Mouse (Mus musculus): Measurements from ENCODE around the gene Ceacam16.

Ceacam16 gene

GRCm38 (mm10) chr7:19816224-19816771, 44.8 kb downstream of the Ceacam16 start:
- DNase-seq (ENCODE audit: low read depth), result peak; percentile 56

DNA sequence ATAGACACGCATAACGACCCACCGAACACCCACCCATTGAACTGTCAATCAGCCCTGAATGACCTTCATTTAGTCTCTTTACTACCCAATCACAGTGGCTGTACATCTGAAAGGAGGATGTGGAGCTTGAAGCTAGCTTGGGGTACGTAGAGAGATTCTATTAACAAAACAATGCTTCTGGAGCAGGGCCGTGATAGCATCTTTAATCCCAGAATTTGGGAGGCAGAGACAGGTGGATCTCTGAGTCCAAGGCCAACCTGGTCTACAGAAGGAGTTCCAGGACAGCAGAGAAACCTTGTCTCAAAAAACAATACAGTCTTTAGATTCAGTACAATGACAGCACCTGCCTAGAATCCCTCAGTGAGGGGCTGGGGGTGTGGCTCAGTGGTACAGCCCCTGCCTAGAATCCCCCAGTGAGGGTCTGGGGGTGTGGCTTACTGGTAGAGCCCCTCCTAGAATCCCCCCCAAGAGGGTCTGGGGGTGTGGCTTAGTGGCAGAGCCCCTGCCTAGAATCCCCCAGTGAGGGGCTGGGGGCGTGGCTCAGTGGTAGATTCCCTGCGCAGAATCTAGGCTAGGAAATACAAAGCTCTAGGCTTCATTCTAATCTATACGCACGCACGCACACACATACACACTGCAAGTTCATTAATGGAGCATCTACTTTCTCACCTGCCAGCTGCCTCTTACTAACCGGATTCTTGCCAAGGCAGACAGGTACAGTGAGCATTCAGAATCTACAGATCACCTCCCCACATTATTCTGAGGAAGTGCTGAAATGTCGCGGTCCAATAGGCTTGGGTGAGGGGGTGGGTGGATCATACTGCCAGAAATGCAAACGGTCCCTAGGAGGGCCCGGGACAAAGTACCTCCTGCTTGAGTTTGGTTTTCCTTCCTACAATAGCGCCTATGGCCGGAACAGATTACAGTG, 45.5 kb downstream of the Ceacam16 start:
- no peak for DNase-seq (ENCODE audit: low read depth)

DNA sequence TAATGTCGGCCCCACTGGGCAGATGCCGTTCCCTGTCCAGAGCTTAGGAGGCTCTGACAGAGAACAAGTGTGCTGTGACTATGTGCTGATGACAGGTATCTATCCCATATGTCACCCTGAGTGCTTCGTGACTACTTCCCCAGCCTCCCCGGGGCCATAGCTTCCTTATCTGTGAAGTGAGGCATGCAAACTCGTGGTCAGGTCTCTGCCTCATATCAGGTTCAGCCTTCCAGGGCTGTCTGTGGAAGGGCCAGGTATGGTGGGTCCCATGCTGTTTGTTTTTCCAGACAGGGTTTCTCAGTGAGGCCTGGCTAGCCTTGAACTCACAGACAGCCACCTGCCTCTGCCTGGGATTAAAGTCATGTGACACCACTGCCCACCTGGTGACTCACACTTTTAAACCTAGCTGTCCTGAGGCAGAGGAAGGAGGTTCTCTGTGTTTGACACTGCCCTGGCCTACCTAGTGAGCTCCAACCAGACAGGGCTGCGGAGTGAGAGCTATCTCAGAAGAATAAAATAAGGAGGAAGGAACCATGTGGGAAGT, 47.4 kb downstream of the Ceacam16 start:
- DNase-seq (ENCODE audit: low read depth), result no peak

DNA sequence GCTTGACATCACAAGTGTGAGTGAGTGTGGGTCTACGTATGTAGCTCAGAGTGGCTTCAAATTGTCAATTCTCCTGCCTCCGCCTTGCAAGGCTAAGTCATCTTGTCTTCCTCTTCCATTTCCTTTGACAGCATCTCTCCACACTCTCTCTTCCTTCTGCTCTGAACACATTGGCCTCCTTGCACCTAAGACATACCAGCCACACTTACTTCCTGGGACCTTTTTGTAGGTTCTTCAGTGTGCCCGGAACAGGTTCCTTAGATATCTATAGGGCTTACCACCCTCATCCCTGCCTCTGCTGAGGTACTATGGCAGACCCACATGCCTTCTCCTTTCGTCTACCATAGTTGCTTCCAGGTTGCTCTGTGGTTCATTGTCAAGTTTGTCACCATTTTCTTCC, 47.9 kb downstream of the Ceacam16 start:
- DNase-seq (ENCODE audit: low read depth), result no peak

DNA sequence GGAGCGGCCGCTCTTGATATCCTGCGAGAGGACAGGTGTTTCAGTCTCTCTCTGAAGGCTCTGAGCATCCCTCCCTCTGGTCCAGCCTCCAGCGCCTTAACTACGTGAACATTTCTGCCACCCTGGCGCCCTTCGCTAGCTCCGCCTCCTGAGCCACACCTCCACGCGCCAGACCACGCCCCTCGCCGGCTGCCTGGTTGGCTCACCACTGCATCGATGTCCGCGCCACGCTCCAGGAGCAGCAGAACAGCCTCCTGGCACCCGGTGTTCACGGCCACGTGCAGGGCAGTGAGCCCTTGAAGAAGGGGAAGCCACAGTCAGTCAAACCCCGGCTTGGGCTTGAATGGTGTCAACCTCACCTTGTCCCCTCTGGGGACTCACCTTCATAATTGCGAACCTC, 50.0 kb downstream of the Ceacam16 start:
- no peak for DNase-seq (ENCODE audit: low read depth)

DNA sequence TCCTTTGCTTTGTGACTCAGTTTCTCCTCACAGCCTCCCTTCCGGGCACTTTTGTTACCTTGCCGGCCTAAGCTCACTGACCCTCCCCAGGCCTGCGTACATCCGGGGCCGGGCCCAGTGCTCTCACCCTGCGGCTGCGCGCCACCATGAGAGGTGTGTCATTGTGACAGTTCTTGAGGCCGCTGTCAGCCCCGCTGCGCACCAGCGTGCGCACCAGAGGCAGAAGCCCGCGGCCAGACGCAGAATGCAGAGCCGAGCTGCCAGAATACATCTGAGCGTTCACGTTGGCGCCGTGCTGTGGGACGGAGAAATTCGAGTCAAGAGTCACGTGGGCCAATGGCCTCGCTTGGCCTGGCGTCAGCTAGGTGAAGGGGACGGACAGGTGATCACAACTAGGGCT, 51.7 kb downstream of the Ceacam16 start:
- no peak for DNase-seq (ENCODE audit: low read depth)

GRCm38 (mm10) chr7:19806356-19806969, 54.6 kb downstream of the Ceacam16 start:
- no peak for DNase-seq (ENCODE audit: low read depth)

DNA sequence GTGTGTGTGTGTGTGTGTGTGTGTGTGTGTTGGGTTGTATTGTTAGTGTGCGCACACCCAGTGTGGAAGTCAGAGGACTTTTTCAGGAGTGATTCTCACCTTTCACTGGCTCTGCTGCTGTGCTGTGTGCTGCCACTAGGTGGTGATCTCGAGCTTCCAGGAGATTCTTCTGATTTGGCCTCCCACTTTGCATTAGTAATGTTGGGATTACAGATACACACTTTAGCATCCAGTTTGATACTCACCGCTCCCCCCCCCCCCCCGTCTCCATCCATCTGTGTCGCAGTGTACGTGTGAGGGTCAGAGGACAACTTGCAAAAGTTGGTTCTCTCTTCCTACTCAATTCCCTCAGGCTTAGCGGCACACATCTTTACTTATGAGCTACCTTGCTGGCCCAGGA, 58.1 kb downstream of the Ceacam16 start:
- DNase-seq (ENCODE audit: low read depth), result no peak
